Mouse (Mus musculus) CH12.LX (cell line): Measurements from ENCODE around the gene Nlrc5. TPM values are rescaled to one million over a fixed set of nuclear protein-coding genes. Genes with fewer than 3 reads are reported as not detected.
"Not testable (repeated sequence)": the region's sequence is repeated elsewhere in the genome, so short reads cannot be mapped to it uniquely, and the experiment has no call there.

Experiments used
- DNase-seq: peaks from one replicate; pipeline ENCODE4 v3.0.0-alpha.2; 2013; ENCODE audit errors: extremely low read depth
- H3K27ac ChIP-seq: 2 replicates; pipeline ENCODE4 v1.5.1; 2012; ENCODE audit warnings: low read depth, mild to moderate bottlenecking, control low read depth, moderate library complexity; ENCODE audit not compliant: insufficient read depth
- H3K27me3 ChIP-seq: replicated peaks from 2 replicates; pipeline ENCODE3; 2012; ENCODE audit warnings: inconsistent platforms
- H3K36me3 ChIP-seq, 2 experiments: replicated peaks in 1 of 2; 2 replicates each; pipeline versions ENCODE3 to v1.6.1; 2012; ENCODE audit warnings: inconsistent platforms in 1 of 2, low read length in 1 of 2, mild to moderate bottlenecking in 1 of 2, mixed read lengths in 1 of 2, moderate library complexity in 1 of 2; ENCODE audit not compliant: control insufficient read depth in 1 of 2, insufficient read depth in 1 of 2
- H3K4me1 ChIP-seq, 2 experiments: 2 replicates each; pipeline ENCODE4 v1.6.1; 2012; ENCODE audit warnings: inconsistent platforms in 1 of 2, moderate library complexity in 1 of 2; ENCODE audit not compliant: insufficient read depth in 2 of 2, control insufficient read depth in 1 of 2
- H3K4me2 ChIP-seq: 2 replicates; pipeline ENCODE4 v1.6.1; 2012; ENCODE audit warnings: low read depth, mild to moderate bottlenecking, control low read depth; ENCODE audit not compliant: poor library complexity, insufficient read depth, severe bottlenecking
- H3K4me3 ChIP-seq, 3 experiments: fragments of 150-350 bp in 1 of 3; sonication (generic) in 1 of 3; replicated peaks in 1 of 3; 2 replicates each; pipeline versions ENCODE3 to v1.5.1; 2011 to 2012; ENCODE audit warnings: low read depth in 2 of 3, low read length in 2 of 3, mild to moderate bottlenecking in 2 of 3, moderate library complexity in 2 of 3, control low read depth in 1 of 3, improper control_type of control experiment in 1 of 3, inconsistent platforms in 1 of 3, mixed read lengths in 1 of 3; ENCODE audit not compliant: poor library complexity in 1 of 3
- H3K79me2 ChIP-seq: replicated peaks from 2 replicates; pipeline ENCODE4 v1.6.1; 2012; ENCODE audit warnings: mild to moderate bottlenecking, moderate library complexity; ENCODE audit not compliant: control insufficient read depth, poor library complexity, insufficient read depth, severe bottlenecking; ENCODE audit errors: extremely low read depth
- H3K9ac ChIP-seq: 2 replicates; pipeline ENCODE4 v1.6.1; 2012; ENCODE audit warnings: low read depth, mild to moderate bottlenecking, control low read depth, moderate library complexity; ENCODE audit not compliant: insufficient read depth
- H3K9me3 ChIP-seq: replicated peaks from 2 replicates; pipeline ENCODE3; 2012; ENCODE audit warnings: low read length, inconsistent platforms, mixed read lengths
- CHD1 ChIP-seq: IDR thresholded peaks from 2 replicates; pipeline ENCODE4 v1.6.1; 2012; ENCODE audit warnings: low read depth, low read length, improper control_type of control experiment, inconsistent platforms
- CHD2 ChIP-seq: IDR thresholded peaks from 2 replicates; pipeline ENCODE4 v1.6.1; 2011; ENCODE audit warnings: low read length, improper control_type of control experiment
- EP300 ChIP-seq: IDR thresholded peaks from 2 replicates; pipeline ENCODE4 v1.6.1; 2011; ENCODE audit warnings: low read length, improper control_type of control experiment
- ETS1 ChIP-seq: conservative IDR thresholded peaks from 2 replicates; pipeline ENCODE4 v1.6.1; 2012; ENCODE audit warnings: low read depth, mild to moderate bottlenecking, inconsistent platforms, low read length, improper control_type of control experiment, moderate library complexity
- HCFC1 ChIP-seq: IDR thresholded peaks from 2 replicates; pipeline ENCODE4 v1.6.1; 2012; ENCODE audit warnings: low read depth, mild to moderate bottlenecking, inconsistent platforms, low read length, improper control_type of control experiment
- IRF4 ChIP-seq: IDR thresholded peaks from 2 replicates; pipeline ENCODE4 v1.6.1; 2014; ENCODE audit warnings: low read depth, mild to moderate bottlenecking, inconsistent platforms, low read length, improper control_type of control experiment
- JUND ChIP-seq: conservative IDR thresholded peaks from 2 replicates; pipeline ENCODE4 v1.6.1; 2011; ENCODE audit warnings: low read depth, low read length, improper control_type of control experiment
- MAFK ChIP-seq: IDR thresholded peaks from 2 replicates; pipeline ENCODE4 v1.6.1; 2011; ENCODE audit warnings: low read length, improper control_type of control experiment; ENCODE audit not compliant: insufficient replicate concordance
- MAZ ChIP-seq: IDR thresholded peaks from 2 replicates; pipeline ENCODE4 v1.6.1; 2012; ENCODE audit warnings: low read depth, mild to moderate bottlenecking, inconsistent platforms, low read length, improper control_type of control experiment, moderate library complexity
- MEF2A ChIP-seq: IDR thresholded peaks from 2 replicates; pipeline ENCODE4 v1.6.1; 2014; ENCODE audit warnings: low read depth, mild to moderate bottlenecking, inconsistent platforms, low read length, improper control_type of control experiment, borderline replicate concordance
- MYC ChIP-seq: IDR thresholded peaks from 2 replicates; pipeline ENCODE4 v1.6.1; 2011; ENCODE audit warnings: low read depth, mild to moderate bottlenecking, improper control_type of control experiment, low read length
- NELFE ChIP-seq: IDR thresholded peaks from 2 replicates; pipeline ENCODE4 v1.6.1; 2011; ENCODE audit warnings: low read depth, low read length, improper control_type of control experiment
- NRF1 ChIP-seq: IDR thresholded peaks from 2 replicates; pipeline ENCODE4 v1.6.1; 2014; ENCODE audit warnings: low read depth, mild to moderate bottlenecking, inconsistent platforms, low read length, improper control_type of control experiment, moderate library complexity
- PAX5 ChIP-seq: IDR thresholded peaks from 2 replicates; pipeline ENCODE4 v1.6.1; 2012; ENCODE audit warnings: low read length, inconsistent platforms, mixed read lengths
- RAD21 ChIP-seq: IDR thresholded peaks from 2 replicates; pipeline ENCODE4 v1.6.1; 2011; ENCODE audit warnings: low read depth, mild to moderate bottlenecking, low read length, improper control_type of control experiment, moderate library complexity
- RCOR1 ChIP-seq: conservative IDR thresholded peaks from 2 replicates; pipeline ENCODE4 v1.6.1; 2012; ENCODE audit warnings: low read depth, mild to moderate bottlenecking, inconsistent platforms, low read length, improper control_type of control experiment
- SIN3A ChIP-seq: IDR thresholded peaks from 2 replicates; pipeline ENCODE4 v1.6.1; 2012; ENCODE audit warnings: low read length, improper control_type of control experiment, inconsistent platforms
- SMC3 ChIP-seq: IDR thresholded peaks from 2 replicates; pipeline ENCODE4 v1.6.1; 2011; ENCODE audit warnings: low read depth, low read length, improper control_type of control experiment
- TBP ChIP-seq: conservative IDR thresholded peaks from 2 replicates; pipeline ENCODE4 v1.6.1; 2011; ENCODE audit warnings: low read depth, low read length, improper control_type of control experiment
- TCF12 ChIP-seq: IDR thresholded peaks from 2 replicates; pipeline ENCODE4 v1.6.1; 2014; ENCODE audit warnings: low read depth, mild to moderate bottlenecking, inconsistent platforms, low read length, improper control_type of control experiment
- USF1 ChIP-seq: IDR thresholded peaks from 2 replicates; pipeline ENCODE4 v1.6.1; 2014; ENCODE audit warnings: low read depth, mild to moderate bottlenecking, inconsistent platforms, low read length, improper control_type of control experiment
- ZMIZ1 ChIP-seq: IDR thresholded peaks from 2 replicates; pipeline ENCODE4 v1.6.1; 2012; ENCODE audit warnings: low read depth, mild to moderate bottlenecking, inconsistent platforms, low read length, improper control_type of control experiment
- dilution Hi-C: fragments of 300-500 bp; cut with MboI; formaldehyde crosslinking; loops from 2 replicates; pipeline ENCODE4 v1.14.3; 2020; ENCODE audit warnings: low sequenced_read_pairs; ENCODE audit not compliant: extremely low pct_unique_long_range_greater_than_20kb, extremely low pct_ligation_motif_present
- in situ Hi-C: fragments of 300-500 bp; cut with MboI; formaldehyde crosslinking; loops from 3 replicates; pipeline ENCODE4 v1.14.3; 2019; ENCODE audit warnings: low sequenced_read_pairs, low pct_ligation_motif_present, low pct_unique_long_range_greater_than_20kb, mixed read lengths
- polyA plus RNA-seq: library from polyadenylated mRNA; unstranded; fragments of >175 nt; gene quantifications from 2 replicates; pipeline ENCODE4 v1.2.1, GENCODE M21; 2012; ENCODE audit warnings: low read depth; ENCODE audit not compliant: insufficient read length
- total RNA-seq, 2 experiments: library from RNA; depleted of rRNA; stranded (reverse); fragments of 300-350 nt in 1 of 2; fragments of >200 nt in 1 of 2; gene quantifications; 2 replicates each; pipeline ENCODE4 v1.2.3; 2012 to 2014

Gene Nlrc5
- total and polyA plus RNA-seq, 3 experiments = 58.6 to 72.5 (median 60.2) TPM

GRCm38 (mm10) chr8:94447583-94448324 is 13.6 kb downstream of the Nlrc5 start:
- H3K9ac ChIP-seq = 0 out of 2 replicates have a peak overlapping the region, but pooled peaks have one; percentile 35
- H3K4me3 ChIP-seq = no peak overlapping the region
- peak overlapping the region; percentile 9; the same call in 1 of the 2 replicates for H3K4me2 ChIP-seq
- H3K27ac ChIP-seq = peak overlapping the region; percentile 86
- DNase-seq = no peak
- dilution Hi-C loops = no loop called here
- H3K36me3 ChIP-seq = peaks cover 34 to 65% of the 10 kb centered on the region in 2 experiments
- no peaks in the 10 kb centered on the region for H3K27me3 ChIP-seq
- peaks cover 7% of the 10 kb centered on the region for H3K9me3 ChIP-seq
- peaks cover 28 to 63% of the 10 kb centered on the region in 2 experiments for H3K4me1 ChIP-seq
- TF ChIP-seq JUND (peak; percentile 50; the same call in 1 of the 2 replicates), IRF4 (peak; percentile 78), SMC3 (no peak), NRF1 (no peak), PAX5 (no peak), CHD1 (peak; percentile 20; the same call in 1 of the 2 replicates), MAFK (no peak), CHD2 (peak; percentile 24; the same call in 1 of the 2 replicates), RAD21 (no peak), TCF12 (peak; percentile 65), ETS1 (peak; percentile 27; the same call in 1 of the 2 replicates), SIN3A (0 out of 2 replicates have a peak, but pooled peaks have one; percentile 33), RCOR1 (no peak), EP300 (peak; percentile 89), HCFC1 (no peak), MAZ (peak; percentile 62; the same call in 1 of the 2 replicates), ZMIZ1 (no peak), TBP (no peak), NELFE (0 out of 2 replicates have a peak, but pooled peaks have one; percentile 20), USF1 (no peak), MYC (no peak), MEF2A (0 out of 2 replicates have a peak, but pooled peaks have one; percentile 16)
- in situ Hi-C loops = no loop called here
- H3K79me2 ChIP-seq = peaks cover 50% of the 10 kb centered on the region

- H3K27me3 ChIP-seq, H3K4me2 ChIP-seq, DNase-seq, H3K9ac ChIP-seq, dilution Hi-C loops, H3K27ac ChIP-seq, in situ Hi-C loops, H3K4me3 ChIP-seq: not testable (repeated sequence)
- Histone ChIP-seq H3K36me3 (peaks cover 49 to 75% of the 10 kb centered on the region in 2 experiments), H3K79me2 (peaks cover 41% of the 10 kb centered on the region), H3K9me3 (peaks cover 30% of the 10 kb centered on the region), H3K4me1 (peaks cover 11 to 56% of the 10 kb centered on the region in 2 experiments)
These were observed 18.8 kb downstream of the Nlrc5 start for GRCm38 (mm10) chr8:94452991-94453390.
